Mouse (Mus musculus) spleen, postnatal 36 days (tissue): Measurements from ENCODE around the gene Cst9.

Experiments used
- DNase-seq, 2 experiments: peaks; one replicate each; pipeline ENCODE4 v3.0.0; 2022; ENCODE audit warnings: low spot score in 2 of 2, mixed read lengths in 1 of 2

Cst9 gene

DNA sequence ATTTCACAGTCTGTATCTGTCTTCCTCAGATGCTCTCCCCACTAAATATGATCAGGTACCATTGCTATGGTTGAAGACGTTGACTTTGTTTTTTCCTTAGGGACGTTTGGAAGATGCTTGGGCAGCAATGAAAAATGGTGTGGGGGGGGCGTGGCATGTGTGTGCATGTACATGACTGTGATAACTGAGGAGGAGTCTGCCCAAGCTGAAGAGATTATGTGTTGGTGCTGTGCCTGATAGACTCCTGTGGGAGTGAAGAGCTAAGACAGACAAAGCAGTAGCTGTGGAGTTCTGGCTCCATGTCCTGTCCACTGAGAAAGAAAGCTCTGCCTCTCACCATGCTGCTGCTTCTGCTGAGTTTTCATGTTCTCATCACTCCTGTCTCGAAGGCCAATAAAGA, at the start of gene Cst9:
Gene Cst9 (plus strand): TSS at position 236 of the 400 bp plus-strand sequence.
- no peak for DNase-seq

DNA sequence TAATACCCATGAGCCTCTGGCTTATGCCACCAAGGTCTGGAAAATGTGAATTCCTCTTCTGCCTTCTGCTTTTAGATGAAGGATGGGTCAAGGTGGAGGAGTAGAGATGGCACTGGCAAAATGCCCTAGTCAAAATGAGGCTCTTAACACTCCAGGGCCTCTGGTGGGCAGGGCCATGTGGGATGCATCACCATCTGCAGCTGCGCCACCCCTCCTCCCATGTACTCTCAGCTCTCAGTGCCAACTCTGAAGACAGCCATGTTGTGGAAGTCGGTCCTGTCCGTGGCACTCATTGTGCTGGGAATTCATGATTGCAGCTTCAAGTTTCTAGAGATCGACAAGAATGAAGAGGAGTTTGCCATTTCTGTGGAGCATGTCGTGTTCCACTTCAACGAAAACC, 45.8 kb upstream of the Cst9 start, which contains the start of gene Cst12:
Gene Cst12 (plus strand): TSS at position 220 of the 400 bp plus-strand sequence.
- no peak for DNase-seq

DNA sequence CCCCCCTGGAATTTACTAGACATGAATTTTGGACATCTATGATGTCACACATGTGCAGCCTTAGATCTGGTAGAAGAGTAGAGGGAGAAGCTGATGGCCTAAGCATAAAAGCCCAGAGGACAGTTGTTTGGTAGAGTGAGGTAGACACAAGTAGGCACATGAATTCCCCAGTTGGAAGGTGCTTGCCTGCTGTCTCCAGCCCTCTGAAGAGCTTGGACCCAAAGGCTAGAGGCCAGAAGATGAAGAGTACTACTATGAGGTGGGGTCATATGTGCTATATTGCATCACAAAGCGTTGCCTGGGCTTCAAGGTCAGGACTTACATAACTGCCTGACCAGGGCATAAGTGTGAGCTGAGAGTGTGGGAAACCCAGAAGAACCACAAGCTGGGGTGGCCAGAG, 36.5 kb upstream of the Cst9 start, which contains the start of gene Cst8:
Gene Cst8 (plus strand): TSS at position 301 of the 400 bp plus-strand sequence.
- DNase-seq: no peak

DNA sequence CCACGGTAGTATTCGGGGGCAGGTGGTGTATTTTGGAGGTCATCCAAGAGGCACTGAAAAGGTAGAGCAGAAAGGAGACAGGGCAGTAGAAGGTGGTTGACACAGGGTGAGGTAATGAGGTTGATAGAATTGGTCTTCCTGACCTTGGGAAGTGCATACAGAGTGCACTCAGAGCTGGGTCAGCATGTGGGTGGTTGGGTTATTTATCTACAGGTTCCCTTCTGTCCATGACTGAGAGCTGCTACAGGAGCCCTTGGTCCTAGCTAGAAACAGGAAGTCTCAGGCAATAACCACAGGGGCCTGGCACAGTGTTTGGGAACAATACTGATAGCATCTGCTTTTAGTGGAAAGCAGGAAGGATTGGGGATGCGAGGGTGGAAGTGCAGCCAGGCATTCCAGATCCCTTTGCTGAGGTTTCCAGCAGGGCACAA, 33.4 kb upstream of the Cst9 start:
- DNase-seq: no peak

DNA sequence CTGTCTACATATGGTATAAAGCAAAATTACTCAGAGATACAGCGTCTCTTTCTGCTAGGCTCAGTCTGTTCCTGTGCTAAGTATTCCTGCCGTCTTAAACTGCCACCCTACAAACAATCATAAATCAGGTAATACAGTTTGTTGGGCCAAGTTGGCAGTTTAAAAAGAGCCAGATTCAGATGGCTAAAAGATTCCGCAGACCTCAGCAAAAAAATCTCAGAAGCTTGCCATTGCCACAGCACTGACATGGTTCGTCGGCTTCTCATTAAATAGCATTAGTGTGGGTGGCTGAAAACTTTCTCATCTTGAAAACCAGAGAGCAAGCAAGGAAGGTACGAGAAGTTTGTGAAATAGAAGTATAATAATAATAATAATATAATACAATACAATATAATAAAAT, 28.3 kb upstream of the Cst9 start:
- no peak for DNase-seq

DNA sequence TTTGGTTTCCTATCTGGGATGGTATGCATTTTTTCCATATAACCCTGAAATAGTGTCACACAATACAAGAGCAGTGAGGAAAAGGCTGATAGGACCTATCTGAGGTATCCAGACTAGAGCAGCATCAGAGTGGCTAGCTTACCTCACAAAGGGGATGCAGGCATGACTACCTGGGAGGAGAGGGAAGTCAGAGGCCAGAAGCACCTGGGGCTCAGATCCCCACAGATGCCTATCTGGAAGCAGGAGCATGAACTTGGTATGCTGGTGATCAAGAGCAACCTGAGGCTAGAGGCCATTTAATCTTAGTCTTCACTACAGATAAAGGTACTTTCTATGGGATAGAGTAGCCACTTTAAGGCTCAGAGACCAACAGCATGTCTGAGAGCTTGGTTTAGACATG, 15.0 kb upstream of the Cst9 start, which contains the start of gene Cst13:
Gene Cst13 (plus strand): TSS at position 173 of the 400 bp plus-strand sequence.
- no peak for DNase-seq

DNA sequence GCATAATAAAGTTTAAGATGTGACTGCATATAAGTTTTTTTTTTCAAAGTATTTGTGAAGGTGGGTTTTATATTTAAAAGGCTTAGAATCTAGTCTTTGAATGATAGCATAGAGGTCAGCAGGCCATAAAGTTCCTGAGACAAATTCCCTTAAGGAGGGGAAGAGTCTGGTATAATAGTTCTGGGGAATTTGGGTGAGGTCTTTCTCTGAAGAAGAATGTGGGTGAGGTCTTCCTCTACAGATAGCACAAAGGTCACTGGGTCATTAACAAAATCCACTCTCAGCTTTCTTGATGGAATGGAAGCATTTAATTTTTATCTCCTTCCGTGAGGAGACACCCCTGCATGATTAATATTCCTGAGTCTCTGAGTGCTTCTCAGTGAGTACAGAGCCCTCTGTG, 9.0 kb upstream of the Cst9 start:
- no peak for DNase-seq

DNA sequence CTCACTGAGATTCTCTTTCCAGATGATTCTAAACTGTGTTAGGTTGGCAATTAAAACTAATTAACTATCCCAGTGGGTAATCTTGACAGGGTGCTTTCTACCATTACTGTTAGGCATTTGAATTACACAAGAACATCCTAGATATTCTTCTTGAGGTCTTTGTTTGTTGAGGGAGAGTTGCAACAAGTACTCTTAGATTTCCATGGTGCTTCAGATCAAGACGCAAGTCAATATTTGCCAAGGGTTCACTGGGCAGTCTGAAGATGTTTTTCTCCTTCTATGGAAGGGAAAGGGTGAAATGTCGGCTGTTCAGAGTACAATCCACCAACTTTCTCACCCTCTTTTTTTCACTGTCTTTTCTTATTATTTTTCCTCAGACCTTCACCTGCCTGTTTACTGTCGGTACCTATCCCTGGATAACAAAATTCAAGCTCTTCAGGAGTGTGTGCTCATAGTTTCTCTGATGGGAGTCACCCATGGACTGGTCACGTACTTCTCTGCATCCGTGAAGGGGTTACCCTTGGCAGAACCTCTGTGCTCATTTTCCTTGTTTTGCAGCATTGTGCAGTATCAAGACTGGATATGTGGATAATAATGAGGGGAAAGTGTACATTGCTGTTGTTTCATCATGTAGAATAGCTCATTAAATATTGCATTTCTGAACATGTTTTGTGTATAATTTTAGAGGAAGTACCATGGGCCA, 3.3 kb downstream of the Cst9 start:
- DNase-seq: no peak

DNA sequence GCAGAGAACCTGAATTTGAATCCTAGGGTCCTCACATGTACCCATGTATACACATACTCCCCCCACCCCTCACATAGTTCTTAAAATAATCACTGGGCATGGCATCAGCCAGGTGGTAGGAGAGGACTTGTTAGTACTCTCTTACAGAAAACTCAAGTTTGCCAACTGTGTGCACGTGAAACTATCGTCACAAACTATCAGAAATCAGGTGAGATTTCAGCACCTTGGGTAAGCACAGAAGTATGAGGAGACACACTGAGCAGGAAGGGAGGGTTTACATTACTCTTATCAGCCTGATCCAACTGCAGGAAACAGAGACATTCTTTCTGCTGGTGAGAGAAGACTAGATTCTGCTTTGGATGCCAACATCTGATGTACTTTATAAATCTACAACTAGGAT, 4.3 kb downstream of the Cst9 start:
- DNase-seq: no peak

DNA sequence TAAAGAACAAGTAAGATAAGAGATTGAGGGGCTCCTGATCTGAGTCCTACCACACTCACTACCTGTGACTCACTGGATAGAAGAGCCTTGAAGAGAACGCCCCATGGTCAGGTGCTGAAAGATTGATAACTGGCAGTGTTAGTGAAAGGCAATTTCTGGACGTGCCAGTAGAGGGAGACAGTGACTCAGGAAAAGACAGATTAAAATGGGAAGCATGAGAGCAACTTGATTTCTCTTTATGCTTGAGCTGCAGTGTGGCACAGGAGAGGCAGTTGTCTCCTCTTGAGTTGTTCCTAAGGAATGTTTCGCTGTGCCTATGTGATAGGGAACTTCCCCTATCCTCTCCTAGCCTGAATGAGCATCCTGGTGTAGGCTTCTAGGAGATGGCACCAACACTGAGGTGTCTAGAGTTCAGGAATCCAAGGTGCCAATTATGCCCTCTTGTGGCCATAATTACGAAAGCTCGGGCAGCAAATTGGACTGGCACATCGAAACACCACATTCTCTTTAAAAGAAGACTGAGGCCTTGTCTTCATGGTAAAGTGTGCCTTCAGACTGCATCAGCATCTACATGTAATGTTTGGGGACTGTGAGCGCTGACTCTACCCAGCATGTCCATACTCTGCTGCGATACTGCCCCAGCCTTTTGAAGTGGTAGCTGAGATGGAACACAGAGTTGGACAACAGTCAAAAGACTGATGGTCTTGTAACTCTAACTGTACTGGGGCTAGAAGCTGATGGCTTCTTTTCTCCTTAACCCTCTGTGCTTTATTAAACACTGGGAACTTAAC, 16.4 kb downstream of the Cst9 start:
- peak; percentile 53 to 71 for DNase-seq

DNA sequence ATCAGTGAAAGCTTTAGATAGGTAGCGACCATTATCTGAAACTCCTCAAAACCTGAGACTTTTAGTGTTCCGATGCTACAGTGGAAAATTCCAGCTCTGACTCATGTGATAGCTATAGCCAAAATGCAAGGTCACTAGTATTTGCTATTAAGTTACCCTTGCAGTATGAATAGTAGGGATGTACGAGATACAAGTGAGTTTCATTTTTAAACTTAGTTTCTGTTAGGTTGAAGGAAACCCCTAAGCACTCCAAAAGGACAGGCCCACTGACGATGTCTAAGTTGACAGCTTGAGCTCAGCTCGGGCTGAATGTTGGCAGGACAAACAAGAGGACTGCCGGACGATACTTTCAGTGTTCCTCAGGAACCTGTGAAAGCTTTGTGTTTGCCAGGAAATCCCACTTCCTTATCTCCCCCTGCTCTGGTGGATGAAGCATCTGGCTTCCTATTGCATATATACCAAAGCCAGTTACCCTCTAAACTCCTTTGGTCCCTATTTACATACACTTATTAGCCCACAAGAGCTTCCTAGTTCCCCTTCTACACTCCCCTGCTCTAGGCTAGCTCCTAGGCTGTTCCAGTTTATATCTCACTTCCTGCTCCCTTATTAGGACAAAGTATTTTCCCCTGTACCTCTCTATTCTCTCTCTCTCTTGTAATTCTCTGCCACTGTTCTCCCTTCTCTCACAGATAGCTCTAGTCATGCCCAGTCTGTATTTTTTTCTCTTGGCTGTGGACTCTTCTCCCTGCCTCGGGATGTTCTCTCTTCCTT, 21.9 kb downstream of the Cst9 start:
- no peak for DNase-seq

DNA sequence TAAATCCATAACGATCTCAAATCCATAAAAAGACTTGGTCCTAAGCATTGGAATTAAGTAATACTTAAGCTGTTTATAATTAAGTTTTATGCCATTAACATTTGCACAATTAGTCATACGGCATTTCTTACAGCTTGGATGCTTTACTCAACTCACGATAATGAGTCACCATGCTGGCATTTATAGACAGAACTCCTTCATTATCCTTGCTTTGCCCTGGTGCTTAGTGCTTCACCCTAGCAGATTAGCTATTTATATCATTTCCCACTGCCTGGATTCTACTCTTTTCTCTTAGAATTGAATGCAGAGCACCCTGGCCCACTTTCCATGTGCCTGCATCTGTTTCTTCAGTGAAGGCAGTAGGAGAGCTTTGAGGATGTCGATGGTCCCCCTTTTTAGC, 22.6 kb downstream of the Cst9 start:
- no peak for DNase-seq

DNA sequence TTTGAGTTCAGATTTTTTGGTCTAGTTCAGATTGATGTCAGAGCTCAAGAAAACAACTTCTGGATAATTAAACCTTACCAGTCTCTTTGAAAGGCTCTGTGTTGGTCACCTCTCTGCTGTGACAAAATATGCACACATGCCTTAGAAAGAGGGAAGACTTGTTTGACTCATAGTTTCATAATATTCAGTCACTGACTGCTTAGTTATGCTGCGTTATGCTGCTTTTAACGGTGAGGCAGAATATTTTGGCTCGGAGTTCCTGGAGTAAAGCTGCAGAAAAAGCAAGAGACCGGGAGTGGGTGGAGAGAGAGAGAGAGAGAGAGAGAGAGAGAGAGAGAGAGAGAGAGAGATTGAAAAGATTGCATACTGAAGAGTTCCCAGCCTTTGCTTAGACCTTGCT, 26.0 kb downstream of the Cst9 start:
- DNase-seq: no peak

DNA sequence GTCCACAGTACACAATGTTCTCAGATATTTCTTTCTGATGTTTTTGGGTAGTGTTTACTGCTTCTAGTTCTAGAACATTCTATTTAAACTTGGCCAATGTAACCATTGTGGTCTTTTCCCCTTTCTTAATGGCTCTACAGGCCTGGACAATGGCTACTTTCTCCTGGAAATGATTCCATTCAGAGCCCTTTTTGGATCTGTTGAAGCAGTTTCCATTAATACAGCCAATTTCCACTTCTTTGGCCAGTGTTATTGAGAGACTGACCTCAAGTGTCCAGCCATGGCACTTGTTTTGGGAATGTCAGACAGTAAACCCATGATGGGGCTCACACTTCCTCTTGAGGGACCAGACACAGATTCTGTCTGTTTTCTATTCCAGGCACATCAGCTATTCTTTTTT, 26.7 kb downstream of the Cst9 start:
- no peak for DNase-seq

DNA sequence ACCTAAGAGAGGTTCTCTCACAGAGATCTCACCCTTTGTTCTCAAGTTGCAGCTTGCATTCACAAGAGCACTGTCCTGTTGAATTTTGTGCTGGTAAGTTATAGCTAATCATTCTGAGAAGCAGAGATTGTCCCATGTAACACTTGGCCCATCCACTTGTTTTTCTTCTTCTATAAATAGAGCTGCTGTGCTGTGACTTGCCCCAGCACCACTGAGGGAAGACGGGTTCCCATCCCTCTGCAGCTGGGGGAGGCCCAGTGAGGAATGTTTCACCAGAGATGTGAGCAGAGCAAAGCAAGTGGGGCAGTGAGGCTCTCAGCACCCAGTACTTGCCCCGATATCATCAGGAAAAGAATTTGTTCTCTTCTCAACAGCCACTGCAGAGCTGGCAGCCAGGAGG, 30.0 kb downstream of the Cst9 start, which contains the start of gene 9230104L09Rik:
Gene 9230104L09Rik (minus strand): TSS at position 73 of the 400 bp plus-strand sequence.
- DNase-seq: no peak

DNA sequence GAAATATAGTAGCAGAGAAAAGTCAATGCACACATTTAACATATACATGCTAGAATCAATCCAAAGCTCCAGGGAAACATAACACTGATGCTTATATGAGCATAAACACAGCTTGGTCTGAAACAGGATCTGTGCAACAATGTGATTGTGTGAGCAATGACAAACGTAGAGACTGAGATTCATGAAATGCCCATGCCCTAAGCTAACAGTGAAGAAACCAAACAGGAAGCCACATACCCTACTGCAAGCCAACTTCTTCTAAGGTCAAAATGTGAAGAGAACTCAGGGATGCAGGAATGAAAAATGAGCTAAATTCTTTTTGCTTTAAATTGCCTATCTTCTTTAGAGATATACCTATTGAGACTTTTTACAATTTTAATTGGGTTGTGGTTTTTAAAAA, 34.0 kb downstream of the Cst9 start:
- no peak for DNase-seq

DNA sequence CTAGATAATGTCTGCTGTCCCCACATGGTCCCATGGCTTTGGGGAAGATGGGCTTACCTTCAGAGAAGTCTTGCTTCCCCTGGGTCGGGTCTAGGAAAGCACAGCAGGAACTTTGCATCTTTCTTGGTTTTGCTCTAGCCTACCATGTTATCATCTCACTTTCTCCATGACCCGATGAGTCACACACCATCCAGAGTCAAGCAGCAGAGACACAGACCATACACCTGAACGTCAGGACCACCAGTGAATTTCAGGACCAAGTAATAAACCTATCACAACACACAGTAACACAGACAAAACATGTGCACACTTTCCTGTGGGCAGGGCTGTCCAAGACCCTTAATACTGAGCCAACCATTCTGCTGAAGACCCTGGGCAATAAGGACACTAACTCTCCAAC, 35.6 kb downstream of the Cst9 start:
- no peak for DNase-seq

DNA sequence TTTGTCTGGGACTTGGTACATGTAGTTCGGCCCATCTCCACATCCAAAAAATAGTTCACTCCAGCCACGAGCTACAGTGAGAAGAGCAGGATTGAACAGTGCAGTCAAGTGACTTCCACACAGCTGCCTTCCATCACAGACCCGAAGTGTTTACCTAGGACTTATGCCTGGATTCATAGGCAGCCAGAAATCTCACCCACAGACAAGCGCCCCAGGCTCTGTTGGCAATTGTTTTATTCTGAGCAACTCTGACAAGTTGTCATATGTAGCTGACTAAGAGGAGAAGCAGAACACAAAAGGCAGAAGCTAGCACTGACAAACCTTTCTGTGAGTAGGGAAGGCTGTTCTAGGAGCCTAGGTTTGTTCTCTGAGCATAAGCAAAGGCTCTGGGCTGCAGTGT, 37.9 kb downstream of the Cst9 start:
- DNase-seq: no peak

DNA sequence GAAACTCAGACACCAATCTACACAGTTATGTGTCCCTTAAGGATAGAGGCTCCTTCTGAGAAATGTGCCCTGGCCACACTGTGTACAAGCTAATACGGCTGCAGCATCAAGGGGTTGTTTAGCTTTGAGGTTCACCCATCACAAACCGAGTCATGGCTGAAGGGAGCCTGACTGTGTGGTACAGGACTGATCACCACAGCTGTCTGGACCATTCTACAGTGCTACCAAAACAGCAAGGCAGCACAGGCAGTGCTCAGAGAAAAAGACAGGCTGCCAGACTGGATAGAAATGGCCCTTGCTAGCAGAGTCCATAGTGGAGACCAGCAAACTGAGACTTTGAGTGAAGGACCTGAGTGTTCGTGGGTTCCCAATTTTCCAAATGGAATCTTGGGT, 39.3 kb downstream of the Cst9 start:
- no peak for DNase-seq

DNA sequence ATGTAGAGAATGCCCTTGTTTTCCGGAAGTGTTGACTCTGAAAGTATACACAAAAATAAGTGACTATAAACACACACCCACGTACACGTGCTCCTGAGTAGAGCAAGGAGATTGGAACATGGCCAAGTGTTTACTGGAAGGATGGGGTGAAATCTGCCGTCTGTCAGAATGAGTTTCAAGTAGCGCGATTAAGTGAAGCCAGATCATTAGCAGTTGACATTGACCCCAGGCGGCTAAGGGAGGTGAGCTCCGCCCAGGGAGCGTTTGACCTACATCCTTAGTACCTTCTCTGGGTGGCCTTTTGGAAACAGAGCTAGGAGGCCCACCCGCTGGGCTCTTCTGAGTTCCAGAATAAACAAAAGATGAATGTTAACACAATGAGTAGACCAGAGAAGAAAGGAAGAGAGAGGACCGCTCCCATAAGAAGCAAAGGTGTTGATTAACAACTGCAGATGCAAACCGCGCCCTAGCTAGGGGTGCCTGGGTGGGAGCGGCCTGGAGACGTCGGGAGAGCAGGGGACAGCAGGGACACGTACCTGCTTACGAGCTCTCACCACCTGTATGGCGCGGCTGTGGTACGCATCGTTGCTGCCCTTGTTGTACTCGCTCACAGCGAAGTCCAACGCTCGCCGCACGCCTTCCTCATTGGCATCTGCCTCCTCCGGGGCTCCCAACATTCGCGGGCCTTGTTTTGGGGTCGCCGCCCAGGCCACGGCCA, 39.8 kb downstream of the Cst9 start:
- peak in 1 of 2 experiments; percentile 12 for DNase-seq

DNA sequence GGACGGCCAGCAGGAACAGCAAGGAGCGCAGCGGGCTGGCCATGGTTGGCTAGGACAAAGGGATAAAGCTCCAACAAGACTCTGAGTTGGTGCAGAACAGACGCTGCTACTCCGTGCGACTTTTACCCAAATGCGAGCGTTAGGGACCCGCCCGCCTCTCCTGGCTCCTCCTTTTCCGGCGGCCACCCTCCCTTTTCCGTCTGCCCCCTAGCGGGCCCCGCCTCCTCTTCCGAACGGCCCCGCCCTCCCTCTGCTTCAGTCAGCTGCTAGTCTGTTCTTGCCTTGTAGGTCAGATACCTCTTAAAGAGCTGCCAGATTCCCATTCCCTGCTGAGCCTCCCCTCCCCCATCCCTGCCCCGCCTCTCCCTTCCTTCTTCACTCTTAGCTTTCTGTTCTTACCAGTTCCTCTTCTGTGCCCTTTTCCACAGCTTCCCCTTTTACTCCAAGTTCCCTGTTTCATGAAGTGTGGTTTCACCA, 40.4 kb downstream of the Cst9 start, which contains the start of gene Cst3:
Gene Cst3 (minus strand): TSS at position 358 of the 477 bp plus-strand sequence.
- DNase-seq: peak; percentile 90
